Mouse (Mus musculus): ENCODE measurements around the gene Coq10a. TPM values are rescaled to one million over a fixed set of nuclear protein-coding genes. Genes with fewer than 3 reads are reported as not detected.
"Not testable (repeated sequence)": the region's sequence is repeated elsewhere in the genome, so short reads cannot be mapped to it uniquely, and the experiment has no call there.

Coq10a gene
- polyA plus RNA-seq, 1 experiment from 2014 or later, result 15.6 TPM

GRCm38 (mm10) chr10:128335582-128335981 lies 33.2 kb downstream of the Coq10a start:
- Histone ChIP-seq H3K9me3 (ENCODE audit: control insufficient read depth, low read length) (no peaks in the 10 kb centered on the region), H3K4me2 (ENCODE audit: low read depth, low read length) (no peak overlapping the region), H3K4me3 (ENCODE audit: low read depth, low read length) (no peak overlapping the region), H3K27ac (replicated peaks; ENCODE audit: low read depth, low read length) (no peak overlapping the region), H3K4me1 (ENCODE audit: control insufficient read depth, insufficient read depth, low read length) (0 out of 2 replicates have a peak, but pooled peaks cover 10% of the 10 kb centered on the region), H3K27me3 (replicated peaks; ENCODE audit: control insufficient read depth, insufficient read depth, low read length) (no peaks in the 10 kb centered on the region), H3K36me3 (ENCODE audit: control insufficient read depth, insufficient read depth, low read length) (no peaks in the 10 kb centered on the region), H3K9ac (ENCODE audit: low read depth, low read length) (no peak overlapping the region)
- WGBS, result 1% methylated on average over 4 of the region's 4 CpGs
- peak; percentile 71 for DNase-seq (ENCODE audit: low spot score)
- ATAC-seq (ENCODE audit: low read depth), result no peak

- not testable (repeated sequence) for ATAC-seq (ENCODE audit: low read depth); H3K4me2 ChIP-seq (ENCODE audit: low read depth, low read length); H3K27ac ChIP-seq (replicated peaks; ENCODE audit: low read depth, low read length); H3K9ac ChIP-seq (ENCODE audit: low read depth, low read length); DNase-seq (ENCODE audit: low spot score); H3K27me3 ChIP-seq (replicated peaks; ENCODE audit: control insufficient read depth, insufficient read depth, low read length); H3K4me1 ChIP-seq (ENCODE audit: control insufficient read depth, insufficient read depth, low read length); H3K9me3 ChIP-seq (ENCODE audit: control insufficient read depth, low read length); H3K4me3 ChIP-seq (ENCODE audit: low read depth, low read length)
- peaks cover 16% of the 10 kb centered on the region for H3K36me3 ChIP-seq (ENCODE audit: control insufficient read depth, insufficient read depth, low read length)
- 77% methylated on average over 6 of the region's 6 CpGs for WGBS
Measured at GRCm38 (mm10) chr10:128332358-128333249, 36.2 kb downstream of the Coq10a start.

GRCm38 (mm10) chr10:128327610-128328009 lies 41.2 kb downstream of the Coq10a start:
- Histone ChIP-seq H3K4me2 (ENCODE audit: low read depth, low read length) (no peak overlapping the region), H3K4me1 (ENCODE audit: control insufficient read depth, insufficient read depth, low read length) (peaks cover 4% of the 10 kb centered on the region), H3K27ac (replicated peaks; ENCODE audit: low read depth, low read length) (no peak overlapping the region), H3K9ac (ENCODE audit: low read depth, low read length) (no peak overlapping the region), H3K9me3 (ENCODE audit: control insufficient read depth, low read length) (no peaks in the 10 kb centered on the region), H3K4me3 (ENCODE audit: low read depth, low read length) (no peak overlapping the region), H3K27me3 (replicated peaks; ENCODE audit: control insufficient read depth, insufficient read depth, low read length) (no peaks in the 10 kb centered on the region), H3K36me3 (ENCODE audit: control insufficient read depth, insufficient read depth, low read length) (peaks cover 47% of the 10 kb centered on the region)
- ATAC-seq (ENCODE audit: low read depth) (no peak), DNase-seq (ENCODE audit: low spot score) (no peak)
- WGBS, result 89% methylated on average over 10 of the region's 10 CpGs

- no peak for DNase-seq (ENCODE audit: low spot score)
- Histone ChIP-seq H3K4me1 (ENCODE audit: control insufficient read depth, insufficient read depth, low read length) (peaks cover 4% of the 10 kb centered on the region), H3K9ac (ENCODE audit: low read depth, low read length) (no peak overlapping the region), H3K27ac (replicated peaks; ENCODE audit: low read depth, low read length) (no peak overlapping the region), H3K4me3 (ENCODE audit: low read depth, low read length) (no peak overlapping the region), H3K4me2 (ENCODE audit: low read depth, low read length) (no peak overlapping the region), H3K9me3 (ENCODE audit: control insufficient read depth, low read length) (no peaks in the 10 kb centered on the region), H3K36me3 (ENCODE audit: control insufficient read depth, insufficient read depth, low read length) (peaks cover 47% of the 10 kb centered on the region), H3K27me3 (replicated peaks; ENCODE audit: control insufficient read depth, insufficient read depth, low read length) (no peaks in the 10 kb centered on the region)
- WGBS, result 92% methylated on average over 8 of the region's 8 CpGs
- no peak for ATAC-seq (ENCODE audit: low read depth)
Measured at GRCm38 (mm10) chr10:128326825-128327224, 42.0 kb downstream of the Coq10a start.

- peak overlapping the region; percentile 72 for H3K4me2 ChIP-seq (ENCODE audit: low read depth, low read length)
- H3K27ac ChIP-seq (replicated peaks; ENCODE audit: low read depth, low read length), result peak overlapping the region; percentile 97; the same call in 1 of the 2 replicates
- 74% methylated on average over 8 of the region's 8 CpGs for WGBS
- ATAC-seq (ENCODE audit: low read depth), result no peak
- H3K9ac ChIP-seq (ENCODE audit: low read depth, low read length), result peak overlapping the region; percentile 99
- no peaks in the 10 kb centered on the region for H3K27me3 ChIP-seq (replicated peaks; ENCODE audit: control insufficient read depth, insufficient read depth, low read length)
- DNase-seq (ENCODE audit: low spot score), result no peak
- peaks cover 59% of the 10 kb centered on the region for H3K36me3 ChIP-seq (ENCODE audit: control insufficient read depth, insufficient read depth, low read length)
- peak overlapping the region; percentile 74 for H3K4me3 ChIP-seq (ENCODE audit: low read depth, low read length)
- H3K9me3 ChIP-seq (ENCODE audit: control insufficient read depth, low read length), result no peaks in the 10 kb centered on the region
- H3K4me1 ChIP-seq (ENCODE audit: control insufficient read depth, insufficient read depth, low read length), result peaks cover 8% of the 10 kb centered on the region
Measured at GRCm38 (mm10) chr10:128323516-128323915, 45.3 kb downstream of the Coq10a start.

GRCm38 (mm10) chr10:128322141-128323108 lies 46.4 kb downstream of the Coq10a start, which contains the start of gene Cnpy2:
Cnpy2 (plus strand) TSS chr10:128322459.
- Histone ChIP-seq H3K27ac (replicated peaks; ENCODE audit: low read depth, low read length) (peak within 1 kb of the TSS; percentile 97), H3K9ac (ENCODE audit: low read depth, low read length) (peak within 1 kb of the TSS; percentile 99), H3K36me3 (ENCODE audit: control insufficient read depth, insufficient read depth, low read length) (peaks cover 59% of the 10 kb centered on the region), H3K4me3 (ENCODE audit: low read depth, low read length) (peak within 1 kb of the TSS; percentile 74), H3K4me1 (ENCODE audit: control insufficient read depth, insufficient read depth, low read length) (peaks cover 8% of the 10 kb centered on the region), H3K9me3 (ENCODE audit: control insufficient read depth, low read length) (no peaks in the 10 kb centered on the region), H3K27me3 (replicated peaks; ENCODE audit: control insufficient read depth, insufficient read depth, low read length) (no peaks in the 10 kb centered on the region), H3K4me2 (ENCODE audit: low read depth, low read length) (peak within 1 kb of the TSS; percentile 72)
- ATAC-seq (ENCODE audit: low read depth), result peak; percentile 96
- peak; percentile 98 for DNase-seq (ENCODE audit: low spot score)
- WGBS, result under 1% methylated on average over 40 of the region's 40 CpGs

- peak overlapping the region; percentile 97 for H3K27ac ChIP-seq (replicated peaks; ENCODE audit: low read depth, low read length)
- DNase-seq (ENCODE audit: low spot score) (no peak), ATAC-seq (ENCODE audit: low read depth) (no peak)
- H3K4me3 ChIP-seq (ENCODE audit: low read depth, low read length), result peak overlapping the region; percentile 74
- peaks cover 55% of the 10 kb centered on the region for H3K36me3 ChIP-seq (ENCODE audit: control insufficient read depth, insufficient read depth, low read length)
- no peaks in the 10 kb centered on the region for H3K27me3 ChIP-seq (replicated peaks; ENCODE audit: control insufficient read depth, insufficient read depth, low read length)
- H3K9me3 ChIP-seq (ENCODE audit: control insufficient read depth, low read length), result no peaks in the 10 kb centered on the region
- peak overlapping the region; percentile 72 for H3K4me2 ChIP-seq (ENCODE audit: low read depth, low read length)
- peaks cover 8% of the 10 kb centered on the region for H3K4me1 ChIP-seq (ENCODE audit: control insufficient read depth, insufficient read depth, low read length)
- WGBS, result 61% methylated on average over 12 of the region's 12 CpGs
- H3K9ac ChIP-seq (ENCODE audit: low read depth, low read length), result peak overlapping the region; percentile 99
Measured at GRCm38 (mm10) chr10:128321641-128322040, 47.2 kb downstream of the Coq10a start.

GRCm38 (mm10) chr10:128315578-128315977 lies 53.2 kb downstream of the Coq10a start:
- H3K4me2 ChIP-seq (ENCODE audit: low read depth, low read length), result no peak overlapping the region
- H3K4me3 ChIP-seq (ENCODE audit: low read depth, low read length), result no peak overlapping the region
- H3K27ac ChIP-seq (replicated peaks; ENCODE audit: low read depth, low read length), result no peak overlapping the region
- H3K9ac ChIP-seq (ENCODE audit: low read depth, low read length), result no peak overlapping the region
- 96% methylated on average over 8 of the region's 8 CpGs for WGBS
- H3K36me3 ChIP-seq (ENCODE audit: control insufficient read depth, insufficient read depth, low read length), result peaks cover 88% of the 10 kb centered on the region
- DNase-seq (ENCODE audit: low spot score), result no peak
- no peaks in the 10 kb centered on the region for H3K9me3 ChIP-seq (ENCODE audit: control insufficient read depth, low read length)
- ATAC-seq (ENCODE audit: low read depth), result no peak
- H3K4me1 ChIP-seq (ENCODE audit: control insufficient read depth, insufficient read depth, low read length), result no peaks in the 10 kb centered on the region
- no peaks in the 10 kb centered on the region for H3K27me3 ChIP-seq (replicated peaks; ENCODE audit: control insufficient read depth, insufficient read depth, low read length)

Measured in embryonic facial prominence, embryonic 14.5 days (tissue).